7 mouse cellular contexts compared by ENCODE assay signal in the genomic region with DNA sequence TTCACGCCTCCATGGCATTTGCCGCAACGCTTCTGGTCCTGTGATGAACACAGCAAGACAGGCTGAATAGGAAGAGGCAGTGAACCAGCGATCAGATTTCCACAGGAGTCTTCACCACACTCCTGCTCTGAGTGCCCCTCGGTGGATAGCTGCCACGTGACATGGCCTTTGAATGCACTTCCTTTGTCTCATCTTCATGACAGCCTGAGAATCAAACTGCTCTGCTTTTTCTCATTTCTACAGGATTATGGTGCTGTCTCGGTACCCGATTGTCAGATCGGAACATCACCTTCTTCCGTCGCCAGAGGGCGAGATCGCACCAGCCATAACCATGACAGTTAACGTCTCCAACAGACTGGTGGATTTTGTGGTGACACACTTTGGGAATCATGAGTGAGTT. TPM values are rescaled to one million over a fixed set of nuclear protein-coding genes. Genes with fewer than 3 reads are reported as not detected.
DNase-seq lines count a peak whose midpoint lies in the region; ATAC-seq lines count a peak whose summit lies in the region.

No protein-coding gene starts in this region.

- no peaks in the 10 kb centered on the region for H3K27me3 ChIP-seq in midbrain, embryonic 12.5 days

- H3K4me2 ChIP-seq in midbrain, embryonic 12.5 days (replicated peaks): peak overlapping the region; percentile 32

- H3K4me3 ChIP-seq in midbrain, embryonic 12.5 days: no peak overlapping the region

- H3K9ac ChIP-seq in midbrain, embryonic 12.5 days (replicated peaks): no peak overlapping the region

- H3K36me3 ChIP-seq in midbrain, embryonic 12.5 days: no peaks in the 10 kb centered on the region

- DNase-seq in cerebellum, adult 9-11 months: peak; percentile 61
- peak; percentile 77 to 83 for DNase-seq in frontal cortex, postnatal 25 days (ENCODE audit: low spot score in 2 of 2)
- DNase-seq in induced T-regulatory cell, adult 2 months (ENCODE audit: low read depth): peak; percentile 64
- peak; percentile 45 to 93 for DNase-seq in left cerebral cortex, adult 9 months (ENCODE audit: low spot score in 2 of 2)
- DNase-seq in spleen, postnatal 36 days (ENCODE audit: low spot score in 2 of 2): peak; percentile 19 to 22

- no peaks in the 10 kb centered on the region for H3K4me1 ChIP-seq in midbrain, embryonic 12.5 days

- no peaks in the 10 kb centered on the region for H3K9me3 ChIP-seq in midbrain, embryonic 12.5 days

- H3K27ac ChIP-seq in midbrain, embryonic 12.5 days (replicated peaks): no peak overlapping the region

- 23% methylated on average over 14 of the region's 14 CpGs for WGBS in midbrain, embryonic 12.5 days

- peak; percentile 57 for ATAC-seq in activated CD4-positive, CD25-positive, alpha-beta regulatory T cell, adult 4 months
- ATAC-seq in midbrain, embryonic 12.5 days (ENCODE audit: low FRiP score, low read depth): peak; percentile 72

RNA-seq across cellular contexts. Expression of gene Cwh43, which starts 25.7 kb away (rescaled TPM):
- polyA plus RNA-seq in activated CD4-positive, CD25-positive, alpha-beta regulatory T cell, adult 4 months (2017; shearing (Covaris generic)): under 1 TPM in 1 of 2 experiments, not detected in 1; 0.15 TPM
- polyA plus RNA-seq in midbrain, embryonic 12.5 days (2016; fragmentation: Nextera tagmentation; extraction: Ambion mirVana): 0.20 TPM in 1 of 2 replicates, not detected in the other

RNA-seq across cellular contexts. Expression of gene Dcun1d4, which starts 49.2 kb away (rescaled TPM):
- polyA plus RNA-seq in activated CD4-positive, CD25-positive, alpha-beta regulatory T cell, adult 4 months (2017; shearing (Covaris generic)): 10 to 100 TPM; 11.0 to 13.4 TPM
- polyA plus RNA-seq in midbrain, embryonic 12.5 days (2016; fragmentation: Nextera tagmentation; extraction: Ambion mirVana): 58.4 and 62.2 TPM in 2 replicates

Comparison
In these comparisons a context has a peak if more than half of its experiments do, and no peak if none do; other contexts are left out.
1. DNase-seq: peak in every context shown above with its lines; median percentile 80 in frontal cortex, postnatal 25 days; 69 in left cerebral cortex, adult 9 months; 64 in induced T-regulatory cell, adult 2 months; 61 in cerebellum, adult 9-11 months; 20 in spleen, postnatal 36 days.